Mouse (Mus musculus) mesoderm, embryonic 11.5 days (tissue): Measurements from ENCODE around the gene Zfp936.
"Not testable (repeated sequence)": the region's sequence is repeated elsewhere in the genome, so short reads cannot be mapped to it uniquely, and the experiment has no call there.

Experiments used
- DNase-seq: peaks from one replicate; pipeline ENCODE4 v3.0.0-alpha.2; 2012; ENCODE audit warnings: low read depth, low spot score

Zfp936 gene

DNA sequence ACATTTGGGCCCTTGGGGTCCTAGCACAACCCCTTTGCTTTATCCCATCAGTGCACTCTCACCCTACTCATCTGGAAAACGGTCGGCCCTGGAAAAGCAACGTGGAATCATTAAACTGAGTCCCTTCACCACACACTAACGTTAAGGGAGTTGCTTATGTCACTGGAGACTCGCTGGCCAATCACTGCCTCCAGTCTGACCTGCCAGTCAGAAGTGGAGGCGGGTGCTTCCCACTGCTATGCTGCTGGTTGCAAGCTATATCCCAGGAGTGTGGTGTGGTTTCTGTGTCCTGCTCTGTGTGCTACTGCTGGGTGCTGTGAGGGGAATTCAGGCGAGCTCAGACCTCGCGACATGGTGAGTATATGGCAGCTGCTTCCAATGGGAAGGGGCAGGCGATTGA lies at the start of gene Zfp936:
Zfp936 (plus strand) TSS at position 301 of the 400 bp plus-strand sequence.
- DNase-seq = not testable (repeated sequence)

DNA sequence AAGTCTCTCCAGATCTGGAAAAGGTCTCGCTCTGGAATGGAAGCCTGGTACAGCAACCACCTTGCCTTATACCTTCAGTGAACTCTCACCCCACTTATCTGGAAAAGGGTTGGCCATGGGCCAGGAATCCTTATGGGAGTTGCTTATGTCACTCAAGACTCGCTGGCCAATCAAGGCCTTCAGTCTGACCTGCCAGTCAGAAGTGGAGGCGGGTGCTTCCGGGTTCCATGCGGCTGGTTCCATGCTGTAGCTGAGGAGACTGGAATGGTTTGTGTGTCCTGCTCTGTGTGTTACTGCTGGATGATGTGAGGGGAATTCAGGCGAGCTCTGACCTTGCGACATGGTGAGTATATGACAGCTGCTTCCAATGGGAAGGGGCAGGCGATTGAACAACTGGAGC lies 36.2 kb upstream of the Zfp936 start:
- no peak for DNase-seq

DNA sequence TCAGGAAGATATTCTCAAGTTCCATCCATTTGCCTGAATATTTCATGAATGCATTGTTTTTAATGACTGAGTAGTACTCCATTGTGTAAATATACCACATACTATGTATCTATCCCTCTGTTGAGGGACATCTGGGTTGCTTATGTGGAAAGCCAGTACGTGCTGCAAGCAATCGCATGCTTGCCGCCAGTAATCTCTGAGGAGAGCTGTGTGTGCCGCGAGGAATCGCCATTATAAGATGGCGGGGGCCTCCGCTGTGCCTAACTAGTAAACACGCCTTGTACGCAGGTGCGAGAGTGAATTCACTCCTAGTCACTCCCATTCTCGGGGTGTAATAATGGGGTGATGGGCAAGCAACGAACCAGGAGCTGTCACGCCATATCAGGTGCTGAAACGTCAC lies 14.7 kb downstream of the Zfp936 start:
- DNase-seq = not testable (repeated sequence)

DNA sequence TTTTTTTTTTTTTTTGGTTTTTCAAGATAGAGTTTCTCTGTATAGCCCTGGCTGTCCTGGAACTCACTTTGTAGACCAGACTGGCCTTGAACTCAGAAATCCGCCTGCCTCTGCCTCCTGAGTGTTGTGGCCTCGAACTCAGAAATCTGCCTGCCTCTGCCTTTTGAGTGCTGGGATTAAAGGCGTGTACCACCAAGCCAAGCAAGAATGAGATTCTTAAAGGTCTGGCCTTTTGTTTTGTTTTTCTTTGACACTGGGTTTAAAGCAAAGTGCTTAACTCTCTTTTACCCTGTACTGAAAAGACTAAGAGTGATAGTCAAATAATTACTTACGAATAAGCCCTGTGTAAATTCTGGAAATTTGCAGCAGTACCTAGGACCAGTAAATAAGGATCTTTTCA lies 50.1 kb downstream of the Zfp936 start:
- not testable (repeated sequence) for DNase-seq

DNA sequence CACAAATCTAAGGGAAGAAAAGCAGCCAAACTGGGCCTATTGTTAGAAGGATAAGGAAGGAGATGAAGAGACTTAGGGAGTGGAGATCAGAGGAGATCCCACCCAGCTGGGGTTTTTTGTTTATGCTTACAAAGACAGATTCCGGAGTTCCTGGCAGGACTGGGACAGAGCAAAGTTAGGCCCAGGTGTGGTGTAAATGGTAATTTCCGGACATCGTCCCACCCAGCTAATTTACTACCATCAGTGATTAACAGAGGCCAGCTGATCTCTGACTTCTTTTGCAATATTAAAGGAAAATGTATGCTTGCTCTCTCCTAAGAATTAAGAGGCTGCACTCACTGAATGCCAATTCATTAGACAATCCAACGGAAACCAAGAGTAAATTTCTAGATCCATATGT lies 53.1 kb downstream of the Zfp936 start:
- not testable (repeated sequence) for DNase-seq

DNA sequence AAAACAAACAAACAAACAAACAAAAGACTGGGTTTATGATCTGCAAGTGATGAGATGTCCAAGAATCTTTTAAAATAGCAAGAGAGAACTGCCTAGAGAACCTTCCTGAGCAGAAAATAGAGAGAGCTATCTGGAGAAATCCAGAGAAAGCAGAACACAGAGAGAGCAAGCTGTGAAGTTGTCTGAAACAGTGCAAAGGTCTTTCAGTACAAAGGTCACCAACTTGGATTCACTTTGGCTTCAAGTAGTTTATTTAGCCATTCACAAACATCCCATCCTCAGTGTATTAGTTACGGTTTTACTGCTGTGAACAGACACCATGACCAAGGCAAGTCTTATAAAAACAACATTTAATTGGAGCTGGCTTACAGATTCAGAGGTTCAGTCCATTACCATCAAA lies 53.8 kb downstream of the Zfp936 start:
- DNase-seq = not testable (repeated sequence)

DNA sequence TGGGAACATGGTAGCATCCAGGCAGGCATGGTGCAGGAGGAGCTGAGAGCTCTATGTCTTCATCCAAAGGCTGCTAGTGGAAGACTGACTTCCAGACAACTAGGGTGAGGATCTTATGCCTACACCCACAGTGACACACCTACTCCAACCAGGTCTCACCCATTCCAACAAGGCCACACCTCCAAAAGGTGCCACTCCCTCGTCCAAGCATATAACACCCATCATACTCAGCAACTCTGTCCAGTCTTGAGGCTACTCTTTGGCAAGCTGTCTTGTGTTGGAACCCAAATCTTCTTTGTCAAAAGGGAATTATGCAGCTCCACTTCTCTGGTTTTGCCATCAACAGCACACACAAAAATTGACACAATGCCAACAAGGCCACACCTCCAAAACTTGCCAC lies 54.2 kb downstream of the Zfp936 start:
- not testable (repeated sequence) for DNase-seq

DNA sequence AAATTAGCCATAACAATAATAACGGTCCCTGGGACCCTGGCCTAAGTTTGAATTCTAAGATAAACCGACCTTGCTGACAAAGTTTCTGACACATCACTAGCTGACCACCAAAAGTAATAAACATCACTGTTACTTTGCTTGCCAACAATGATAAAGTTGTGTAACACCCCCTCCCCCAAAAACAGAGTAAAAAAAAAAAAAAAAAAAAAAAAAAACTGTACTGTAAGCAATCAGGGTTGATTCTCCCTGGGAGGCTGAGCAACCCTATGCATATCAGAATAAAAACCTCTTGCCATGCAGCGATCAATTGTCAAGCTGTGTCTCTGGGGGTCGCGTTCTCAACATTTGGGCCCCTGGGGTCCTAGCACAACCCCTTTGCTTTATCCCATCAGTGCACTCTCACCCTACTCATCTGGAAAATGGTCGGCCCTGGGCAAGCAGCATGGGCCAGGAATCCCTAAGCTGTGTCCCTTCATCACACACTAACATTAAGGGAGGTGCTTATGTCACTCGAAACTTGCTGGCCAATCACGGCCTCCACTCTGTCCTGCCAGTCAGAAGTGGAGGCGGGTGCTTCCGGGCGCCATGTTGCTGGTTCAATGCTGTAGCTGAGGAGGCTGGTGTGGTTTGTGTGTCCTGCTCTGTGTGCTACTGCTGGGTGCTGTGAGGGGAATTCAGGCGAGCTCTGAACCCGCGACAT lies 63.1 kb downstream of the Zfp936 start:
- DNase-seq = no peak

DNA sequence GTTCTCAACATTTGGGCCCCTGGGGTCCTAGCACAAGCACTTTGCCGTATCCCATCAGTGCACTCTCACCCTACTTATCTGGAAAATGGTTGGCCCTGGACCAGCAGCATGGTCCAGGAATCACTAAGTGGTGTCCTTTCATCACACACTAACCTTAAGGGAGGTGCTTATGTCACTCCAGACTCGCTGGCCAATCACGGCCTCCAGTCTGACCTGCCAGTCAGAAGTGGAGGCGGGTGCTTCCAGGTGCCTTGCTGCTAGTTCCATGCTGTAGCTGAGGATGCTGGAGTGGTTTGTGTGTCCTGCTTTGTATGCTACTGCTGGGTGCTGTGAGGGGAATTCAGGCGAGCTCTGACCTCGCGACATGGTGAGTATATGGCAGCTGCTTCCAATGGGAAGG lies 99.8 kb downstream of the Zfp936 start:
- not testable (repeated sequence) for DNase-seq
